In the genomic region with DNA sequence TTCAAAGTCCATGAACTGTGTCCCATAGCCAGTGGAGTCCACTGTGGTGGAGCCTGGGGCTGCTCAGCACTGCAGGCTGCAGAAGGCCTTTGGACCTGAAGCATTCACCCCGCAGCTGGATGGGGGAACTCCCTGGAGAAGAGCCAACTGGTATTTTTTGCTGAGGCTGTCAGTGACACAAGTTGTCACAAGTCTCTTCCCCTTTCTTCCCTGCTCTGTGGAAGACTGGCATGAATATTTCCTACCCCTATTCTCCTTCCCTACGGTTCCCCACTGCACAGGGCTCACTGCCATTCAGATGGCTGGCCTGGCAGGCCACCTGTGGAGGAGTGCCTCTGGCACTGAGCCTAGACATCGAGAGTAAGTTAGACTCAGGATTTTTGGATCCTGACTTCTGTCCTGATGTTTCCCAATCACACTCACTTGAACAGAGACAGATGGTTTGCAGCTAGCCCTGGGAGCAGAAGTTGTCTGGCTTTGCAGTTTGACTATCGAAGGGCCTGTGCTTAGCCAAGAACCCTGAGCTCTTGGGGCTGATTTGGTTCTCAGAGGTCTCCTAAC, we compare ENCODE assay signal across 8 mouse cellular contexts. TPM values are rescaled to one million over a fixed set of nuclear protein-coding genes. Genes with fewer than 3 reads are reported as not detected.
DNase-seq lines count a peak whose midpoint lies in the region; ATAC-seq lines count a peak whose summit lies in the region.

No protein-coding gene starts in this region.

- H3K27ac ChIP-seq in midbrain, embryonic 13.5 days: no peak overlapping the region
- H3K27ac ChIP-seq in midbrain, embryonic 10.5 days (replicated peaks): no peak overlapping the region
- H3K27ac ChIP-seq in embryonic facial prominence, embryonic 15.5 days (replicated peaks): peak overlapping the region; percentile 58
- peak overlapping the region; percentile 58 for H3K27ac ChIP-seq in heart, embryonic 13.5 days (replicated peaks)
- H3K27ac ChIP-seq in lung, embryonic 16.5 days (ENCODE audit: low read length): peak overlapping the region; percentile 56

- 59% methylated on average over 4 of the region's 4 CpGs for WGBS in midbrain, embryonic 13.5 days
- 73% methylated on average over 4 of the region's 4 CpGs for WGBS in midbrain, embryonic 10.5 days
- WGBS in embryonic facial prominence, embryonic 15.5 days: 14% methylated on average over 4 of the region's 4 CpGs
- WGBS in heart, embryonic 13.5 days: 32% methylated on average over 4 of the region's 4 CpGs
- 17% methylated on average over 4 of the region's 4 CpGs for WGBS in lung, embryonic 16.5 days

- peak; percentile 46; the same call in 1 of the 2 replicates for ATAC-seq in midbrain, embryonic 13.5 days
- ATAC-seq in embryonic facial prominence, embryonic 15.5 days (ENCODE audit: insufficient number of reproducible peaks, low FRiP score, low TSS enrichment, low read depth): peak; percentile 53; the same call in 1 of the 2 replicates
- no peak for ATAC-seq in heart, embryonic 13.5 days (ENCODE audit: extremely low read depth, insufficient number of reproducible peaks, low FRiP score, low TSS enrichment)
- peak; percentile 88 for ATAC-seq in lung, embryonic 16.5 days (ENCODE audit: low read depth)

- H3K4me2 ChIP-seq in midbrain, embryonic 13.5 days (replicated peaks): no peak overlapping the region
- H3K4me2 ChIP-seq in embryonic facial prominence, embryonic 15.5 days (replicated peaks): no peak overlapping the region
- H3K4me2 ChIP-seq in heart, embryonic 13.5 days: no peak overlapping the region
- no peak overlapping the region for H3K4me2 ChIP-seq in lung, embryonic 16.5 days (ENCODE audit: low read depth, low read length)

- H3K9ac ChIP-seq in midbrain, embryonic 13.5 days (replicated peaks): no peak overlapping the region
- H3K9ac ChIP-seq in embryonic facial prominence, embryonic 15.5 days: no peak overlapping the region
- H3K9ac ChIP-seq in heart, embryonic 13.5 days: no peak overlapping the region
- H3K9ac ChIP-seq in lung, embryonic 16.5 days (ENCODE audit: low read length): 0 out of 2 replicates have a peak overlapping the region, but pooled peaks have one; percentile 0

- H3K27me3 ChIP-seq in midbrain, embryonic 13.5 days: no peaks in the 10 kb centered on the region
- H3K27me3 ChIP-seq in midbrain, embryonic 10.5 days (ENCODE audit: low read depth, poor library complexity, severe bottlenecking): no peaks in the 10 kb centered on the region
- no peaks in the 10 kb centered on the region for H3K27me3 ChIP-seq in embryonic facial prominence, embryonic 15.5 days
- no peaks in the 10 kb centered on the region for H3K27me3 ChIP-seq in heart, embryonic 13.5 days (replicated peaks)
- no peaks in the 10 kb centered on the region for H3K27me3 ChIP-seq in lung, embryonic 16.5 days (ENCODE audit: control insufficient read depth, insufficient read depth, low read depth, low read length)

- no peaks in the 10 kb centered on the region for H3K9me3 ChIP-seq in midbrain, embryonic 13.5 days
- no peaks in the 10 kb centered on the region for H3K9me3 ChIP-seq in midbrain, embryonic 10.5 days (replicated peaks)
- H3K9me3 ChIP-seq in embryonic facial prominence, embryonic 15.5 days (replicated peaks): no peaks in the 10 kb centered on the region
- H3K9me3 ChIP-seq in heart, embryonic 13.5 days: no peaks in the 10 kb centered on the region
- H3K9me3 ChIP-seq in lung, embryonic 16.5 days (ENCODE audit: control insufficient read depth, low read length): no peaks in the 10 kb centered on the region

- H3K4me1 ChIP-seq in midbrain, embryonic 13.5 days (replicated peaks): peaks cover 6% of the 10 kb centered on the region; the same call in 1 of the 2 replicates
- peaks cover 17% of the 10 kb centered on the region for H3K4me1 ChIP-seq in midbrain, embryonic 10.5 days
- H3K4me1 ChIP-seq in embryonic facial prominence, embryonic 15.5 days: peaks cover 17% of the 10 kb centered on the region
- H3K4me1 ChIP-seq in heart, embryonic 13.5 days: peaks cover 32% of the 10 kb centered on the region
- H3K4me1 ChIP-seq in lung, embryonic 16.5 days (replicated peaks; ENCODE audit: control insufficient read depth, insufficient read depth, low read length): peaks cover 20% of the 10 kb centered on the region

- no peak for DNase-seq in midbrain, embryonic 10.5 days (ENCODE audit: low spot score)
- peak; percentile 81 to 87 for DNase-seq in kidney, postnatal 36 days
- peak; percentile 53 for DNase-seq in telencephalon, adult 2 months (ENCODE audit: low read depth, low spot score)
- DNase-seq in embryo, embryonic 9.5 days (ENCODE audit: extremely low spot score): no peak

- no peaks in the 10 kb centered on the region for H3K36me3 ChIP-seq in midbrain, embryonic 13.5 days
- H3K36me3 ChIP-seq in midbrain, embryonic 10.5 days: no peaks in the 10 kb centered on the region
- no peaks in the 10 kb centered on the region for H3K36me3 ChIP-seq in embryonic facial prominence, embryonic 15.5 days
- H3K36me3 ChIP-seq in heart, embryonic 13.5 days: no peaks in the 10 kb centered on the region
- no peaks in the 10 kb centered on the region for H3K36me3 ChIP-seq in lung, embryonic 16.5 days (ENCODE audit: control insufficient read depth, insufficient read depth, low read length)

- H3K4me3 ChIP-seq in midbrain, embryonic 13.5 days (replicated peaks): no peak overlapping the region
- no peak overlapping the region for H3K4me3 ChIP-seq in midbrain, embryonic 10.5 days
- no peak overlapping the region for H3K4me3 ChIP-seq in embryonic facial prominence, embryonic 15.5 days (replicated peaks)
- no peak overlapping the region for H3K4me3 ChIP-seq in heart, embryonic 13.5 days
- H3K4me3 ChIP-seq in lung, embryonic 16.5 days (ENCODE audit: low read length): no peak overlapping the region

RNA-seq across cellular contexts. Expression of gene 1700020N01Rik, which starts 12.1 kb away (rescaled TPM):
- polyA plus RNA-seq in midbrain, embryonic 13.5 days (2015; fragmentation: Nextera tagmentation; extraction: Ambion mirVana): not detected in 2 replicates
- not detected in 2 replicates for polyA plus RNA-seq in midbrain, embryonic 10.5 days (2016; fragmentation: Nextera tagmentation; extraction: Ambion mirVana)
- not detected in 2 replicates for polyA plus RNA-seq in embryonic facial prominence, embryonic 15.5 days (2015; fragmentation: Nextera tagmentation; extraction: Ambion mirVana)
- polyA plus RNA-seq in heart, embryonic 13.5 days (2015; fragmentation: Nextera tagmentation; extraction: Ambion mirVana): not detected in 2 replicates
- polyA plus RNA-seq in lung, embryonic 16.5 days (2015; fragmentation: Nextera tagmentation; extraction: Ambion mirVana): not detected in 2 replicates

Comparison
In these comparisons a context has a peak if more than half of its experiments do, and no peak if none do; other contexts are left out.
1. H3K27ac ChIP-seq: peak in embryonic facial prominence, embryonic 15.5 days (single experiment), heart, embryonic 13.5 days (single experiment) and lung, embryonic 16.5 days (single experiment); none in midbrain, embryonic 13.5 days (single experiment) and midbrain, embryonic 10.5 days (single experiment).
2. DNase-seq: peak in kidney, postnatal 36 days (2 of 2) and telencephalon, adult 2 months (single experiment); none in midbrain, embryonic 10.5 days (single experiment) and embryo, embryonic 9.5 days (single experiment).